Mouse (Mus musculus) kidney, embryonic 16.5 days (tissue): ENCODE data around the gene Trpv4. TPM values are rescaled to one million over a fixed set of nuclear protein-coding genes. Genes with fewer than 3 reads are reported as not detected.

Source experiments
- ATAC-seq: fragments of 200-750 bp; cut with Nextera tagmentation; 2 replicates; pipeline ENCODE4 v1.8.0; 2017; ENCODE audit warnings: moderate TSS enrichment; ENCODE audit not compliant: low FRiP score, low TSS enrichment
- H3K27ac ChIP-seq: fragments of 300-500 bp; sonication (generic); 2 replicates; pipeline ENCODE4 v1.5.1; 2014; ENCODE audit warnings: low read length
- H3K27me3 ChIP-seq: fragments of 300-500 bp; sonication (generic); 2 replicates; pipeline ENCODE4 v1.6.1; 2014; ENCODE audit warnings: low read length, control low read depth, mixed read lengths; ENCODE audit not compliant: insufficient read depth
- H3K36me3 ChIP-seq: fragments of 300-500 bp; sonication (generic); 2 replicates; pipeline ENCODE4 v1.6.1; 2014; ENCODE audit warnings: low read length, control low read depth, mixed read lengths; ENCODE audit not compliant: insufficient read depth
- H3K4me1 ChIP-seq: fragments of 300-500 bp; sonication (generic); 2 replicates; pipeline ENCODE4 v1.6.1; 2014; ENCODE audit warnings: low read length, control low read depth, mixed read lengths; ENCODE audit not compliant: insufficient read depth
- H3K4me2 ChIP-seq: fragments of 300-500 bp; sonication (generic); replicated peaks from 2 replicates; pipeline ENCODE4 v1.6.1; 2014; ENCODE audit warnings: low read depth, low read length
- H3K4me3 ChIP-seq: fragments of 300-500 bp; sonication (generic); 2 replicates; pipeline ENCODE4 v1.5.1; 2014; ENCODE audit warnings: mild to moderate bottlenecking, low read length
- H3K9ac ChIP-seq: fragments of 300-500 bp; sonication (generic); replicated peaks from 2 replicates; pipeline ENCODE4 v1.6.1; 2014; ENCODE audit warnings: low read length
- H3K9me3 ChIP-seq: fragments of 300-500 bp; sonication (generic); 2 replicates; pipeline ENCODE4 v1.6.1; 2016; ENCODE audit warnings: low read length, control low read depth
- WGBS: fragments of 180-500 bp; shearing (Covaris S2); extraction: QIAGEN DNeasy Blood & Tissue Kit; methylation state at CpG from one replicate; pipeline ENCODE4 v1.1.7; 2014; 5-methylcytosine and 5-hydroxymethylcytosine counted together
- polyA plus RNA-seq: library from polyadenylated mRNA; unstranded; fragments of >200 nt; fragmentation: Nextera tagmentation; extraction: Ambion mirVana; gene quantifications from 2 replicates; pipeline ENCODE4 v1.2.1, GENCODE M21; 2015

Trpv4 gene
- polyA plus RNA-seq, 1 experiment from 2014 or later, result 33.4 TPM

- Histone ChIP-seq H3K27me3 (no peaks in the 10 kb centered on the region), H3K9me3 (no peaks in the 10 kb centered on the region), H3K4me2 (peak overlapping the region; percentile 31), H3K9ac (no peak overlapping the region), H3K27ac (peak overlapping the region; percentile 86), H3K4me1 (peaks cover 100% of the 10 kb centered on the region), H3K4me3 (no peak overlapping the region), H3K36me3 (no peaks in the 10 kb centered on the region)
- ATAC-seq, result peak; percentile 47
- 22% methylated on average over 10 of the region's 10 CpGs for WGBS
Observed at GRCm38 (mm10) chr5:114588416-114588815, 69.8 kb downstream of the Trpv4 start.

GRCm38 (mm10) chr5:114587908-114588307 lies 70.3 kb downstream of the Trpv4 start:
- Histone ChIP-seq H3K9me3 (no peaks in the 10 kb centered on the region), H3K27ac (peak overlapping the region; percentile 86), H3K27me3 (no peaks in the 10 kb centered on the region), H3K36me3 (no peaks in the 10 kb centered on the region), H3K4me2 (peak overlapping the region; percentile 31), H3K4me3 (no peak overlapping the region), H3K9ac (no peak overlapping the region), H3K4me1 (peaks cover 95% of the 10 kb centered on the region)
- ATAC-seq, result peak; percentile 19
- 28% methylated on average over 9 of the region's 9 CpGs for WGBS

- Histone ChIP-seq H3K4me3 (no peak overlapping the region), H3K9ac (0 out of 2 replicates have a peak overlapping the region, but pooled peaks have one; percentile 22), H3K4me2 (peak overlapping the region; percentile 18; the same call in 1 of the 2 replicates), H3K27ac (peak overlapping the region; percentile 83), H3K36me3 (no peaks in the 10 kb centered on the region), H3K4me1 (peaks cover 82% of the 10 kb centered on the region), H3K9me3 (no peaks in the 10 kb centered on the region), H3K27me3 (no peaks in the 10 kb centered on the region)
- 17% methylated on average over 5 of the region's 5 CpGs for WGBS
- no peak for ATAC-seq
Observed at GRCm38 (mm10) chr5:114585682-114586081, 72.5 kb downstream of the Trpv4 start.

- ATAC-seq, result no peak
- peak overlapping the region; percentile 83 for H3K27ac ChIP-seq
Observed at GRCm38 (mm10) chr5:114584293-114585104, 73.7 kb downstream of the Trpv4 start.

GRCm38 (mm10) chr5:114583490-114584175 lies 74.6 kb downstream of the Trpv4 start:
- WGBS, result 65% methylated on average over 12 of the region's 12 CpGs
- Histone ChIP-seq H3K4me1 (peaks cover 62% of the 10 kb centered on the region), H3K27me3 (no peaks in the 10 kb centered on the region), H3K9ac (no peak overlapping the region), H3K9me3 (no peaks in the 10 kb centered on the region), H3K4me3 (no peak overlapping the region), H3K27ac (no peak overlapping the region), H3K36me3 (no peaks in the 10 kb centered on the region), H3K4me2 (no peak overlapping the region)
- ATAC-seq, result no peak

More at GRCm38 (mm10) chr5:114584293-114585104, 73.7 kb downstream of the Trpv4 start:
- Histone ChIP-seq H3K4me1 (peaks cover 70% of the 10 kb centered on the region), H3K36me3 (no peaks in the 10 kb centered on the region), H3K4me2 (no peak overlapping the region), H3K4me3 (no peak overlapping the region), H3K27me3 (no peaks in the 10 kb centered on the region), H3K9ac (peak overlapping the region; percentile 15; the same call in 1 of the 2 replicates), H3K9me3 (no peaks in the 10 kb centered on the region)
- WGBS, result 50% methylated on average over 14 of the region's 14 CpGs

- no peaks in the 10 kb centered on the region for H3K36me3 ChIP-seq
- H3K4me1 ChIP-seq, result peaks cover 62% of the 10 kb centered on the region
- ATAC-seq, result no peak
- H3K4me3 ChIP-seq, result no peak overlapping the region
- H3K27me3 ChIP-seq, result no peaks in the 10 kb centered on the region
- H3K4me2 ChIP-seq, result no peak overlapping the region
- no peak overlapping the region for H3K27ac ChIP-seq
- H3K9me3 ChIP-seq, result no peaks in the 10 kb centered on the region
- no peak overlapping the region for H3K9ac ChIP-seq
- WGBS, result 71% methylated on average over 3 of the region's 3 CpGs
Observed at GRCm38 (mm10) chr5:114583046-114583445, 75.2 kb downstream of the Trpv4 start.

GRCm38 (mm10) chr5:114581486-114581885 lies 76.7 kb downstream of the Trpv4 start:
- Histone ChIP-seq H3K4me1 (peaks cover 53% of the 10 kb centered on the region), H3K9ac (no peak overlapping the region; the same call in 1 of the 2 replicates), H3K27ac (0 out of 2 replicates have a peak overlapping the region, but pooled peaks have one; percentile 29), H3K4me2 (no peak overlapping the region), H3K9me3 (no peaks in the 10 kb centered on the region), H3K36me3 (no peaks in the 10 kb centered on the region), H3K4me3 (no peak overlapping the region), H3K27me3 (no peaks in the 10 kb centered on the region)
- 78% methylated on average over 12 of the region's 12 CpGs for WGBS
- no peak for ATAC-seq

GRCm38 (mm10) chr5:114579714-114580357 lies 78.4 kb downstream of the Trpv4 start:
- no peaks in the 10 kb centered on the region for H3K27me3 ChIP-seq
- H3K4me3 ChIP-seq, result no peak overlapping the region
- H3K36me3 ChIP-seq, result no peaks in the 10 kb centered on the region
- WGBS, result 73% methylated on average over 8 of the region's 8 CpGs
- H3K4me2 ChIP-seq, result no peak overlapping the region
- peaks cover 49% of the 10 kb centered on the region for H3K4me1 ChIP-seq
- no peaks in the 10 kb centered on the region for H3K9me3 ChIP-seq
- no peak overlapping the region for H3K9ac ChIP-seq
- no peak for ATAC-seq
- no peak overlapping the region for H3K27ac ChIP-seq

- H3K4me3 ChIP-seq, result no peak overlapping the region
- H3K27me3 ChIP-seq, result no peaks in the 10 kb centered on the region
- no peak overlapping the region for H3K9ac ChIP-seq
- H3K36me3 ChIP-seq, result no peaks in the 10 kb centered on the region
- no peaks in the 10 kb centered on the region for H3K9me3 ChIP-seq
- ATAC-seq, result no peak
- 54% methylated on average over 20 of the region's 20 CpGs for WGBS
- H3K4me1 ChIP-seq, result peaks cover 49% of the 10 kb centered on the region
- H3K27ac ChIP-seq, result no peak overlapping the region
- H3K4me2 ChIP-seq, result no peak overlapping the region
Observed at GRCm38 (mm10) chr5:114578361-114578760, 79.9 kb downstream of the Trpv4 start.
